In genomic region chr1:87205038-87205437, GRCm38 (mm10) we compare ENCODE assay signal across 29 mouse cellular contexts. TPM values are rescaled to one million over a fixed set of nuclear protein-coding genes. Genes with fewer than 3 reads are reported as not detected.
DNase-seq lines count a peak whose midpoint lies in the region; ATAC-seq and TF ChIP-seq lines count a peak whose summit lies in the region.
"Had no signal": no experiment of that assay in that cellular context is flagged by ENCODE, and none has a peak within 500 bp of the region (broad histone marks: within the 10 kb centered on the region; RNA-seq: fewer than 3 reads in every experiment).

No protein-coding gene starts in this region.

- TF ChIP-seq POLR2A in myocyte (IDR thresholded peaks at IDR 0.05; ENCODE audit: insufficient read length, low read depth) = peak; percentile 21

- TF ChIP-seq EP300 in lung, postnatal 0 days (IDR thresholded peaks at IDR 0.05) = 0 out of 2 replicates have a peak, but pooled peaks have one; percentile 28

- no peak overlapping the region for H3K4me3 ChIP-seq in lung, postnatal 0 days (ENCODE audit: low read depth, low read length)
- no peak overlapping the region for H3K4me3 ChIP-seq in limb, embryonic 10.5 days
- H3K4me3 ChIP-seq in myocyte = peak overlapping the region; percentile 32
- H3K4me3 ChIP-seq in intestine, postnatal 0 days (ENCODE audit: low read depth, low read length) = no peak overlapping the region
- H3K4me3 ChIP-seq: embryonic facial prominence, embryonic 13.5 days; erythroblast, embryonic 14.5 days; forebrain, embryonic 10.5 days; gastrocnemius, adult 2 months; heart, embryonic 10.5 days; hindbrain, embryonic 15.5 days had no signal

- H3K4me2 ChIP-seq in lung, postnatal 0 days (replicated peaks; ENCODE audit: low read depth, low read length) = no peak overlapping the region
- peak overlapping the region; percentile 83 for H3K4me2 ChIP-seq in myocyte (ENCODE audit: low read depth)
- H3K4me2 ChIP-seq in intestine, postnatal 0 days (replicated peaks; ENCODE audit: low read depth) = no peak overlapping the region
- H3K4me2 ChIP-seq: embryonic facial prominence, embryonic 13.5 days; hindbrain, embryonic 15.5 days had no signal

- H3K27me3 ChIP-seq in lung, postnatal 0 days (replicated peaks; ENCODE audit: insufficient read depth, low read length) = 0 out of 2 replicates have a peak, but pooled peaks cover 6% of the 10 kb centered on the region
- peaks cover 40% of the 10 kb centered on the region for H3K27me3 ChIP-seq in limb, embryonic 10.5 days (ENCODE audit: low read depth, poor library complexity, severe bottlenecking)
- H3K27me3 ChIP-seq in myocyte (ENCODE audit: control insufficient read depth, insufficient read depth, insufficient read length) = no peaks in the 10 kb centered on the region
- peaks cover 15% of the 10 kb centered on the region for H3K27me3 ChIP-seq in intestine, postnatal 0 days (replicated peaks; ENCODE audit: control insufficient read depth, insufficient read depth, low read length)
- H3K27me3 ChIP-seq: CH12.LX had no signal

- H3K9me3 ChIP-seq in lung, postnatal 0 days (ENCODE audit: low read length) = no peaks in the 10 kb centered on the region
- H3K9me3 ChIP-seq in limb, embryonic 10.5 days (replicated peaks) = no peaks in the 10 kb centered on the region
- H3K9me3 ChIP-seq in intestine, postnatal 0 days (ENCODE audit: control insufficient read depth) = no peaks in the 10 kb centered on the region
- H3K9me3 ChIP-seq: embryonic facial prominence, embryonic 13.5 days; forebrain, embryonic 10.5 days; heart, embryonic 10.5 days; hindbrain, embryonic 15.5 days had no signal

- no peak overlapping the region for H3K27ac ChIP-seq in lung, postnatal 0 days (ENCODE audit: low read length)
- H3K27ac ChIP-seq in limb, embryonic 10.5 days = peak overlapping the region; percentile 7; the same call in 1 of the 2 replicates
- H3K27ac ChIP-seq in intestine, postnatal 0 days (ENCODE audit: low read depth, low read length) = no peak overlapping the region
- H3K27ac ChIP-seq: embryonic facial prominence, embryonic 13.5 days; forebrain, embryonic 10.5 days; gastrocnemius, adult 2 months; hindbrain, embryonic 15.5 days had no signal

- DNase-seq in adrenal gland, postnatal 14 days = peak; percentile 55
- DNase-seq in adrenal gland, adult 18-20 months (ENCODE audit: low spot score in 2 of 2) = no peak
- no peak for DNase-seq in lung, postnatal 0 days (ENCODE audit: low spot score)
- DNase-seq in lung, adult 18-20 months = no peak
- DNase-seq in limb, embryonic 10.5 days (ENCODE audit: low spot score) = no peak
- DNase-seq in right cerebral cortex, postnatal 36 days (ENCODE audit: low spot score in 2 of 2) = no peak
- DNase-seq: adrenal gland, adult 8-10 months; cerebellum, adult 11-12 months; cerebellum, adult 9-10 months; cerebellum, postnatal 25 days; gastrocnemius, adult 2 months; gastrocnemius, postnatal 36 days; heart, adult 11 months; heart, postnatal 14 days had no signal

- no peaks in the 10 kb centered on the region for H3K36me3 ChIP-seq in lung, postnatal 0 days (ENCODE audit: insufficient read depth, low read length)
- H3K36me3 ChIP-seq in limb, embryonic 10.5 days = no peaks in the 10 kb centered on the region
- no peaks in the 10 kb centered on the region for H3K36me3 ChIP-seq in myocyte (ENCODE audit: control insufficient read depth, insufficient read depth)
- H3K36me3 ChIP-seq in intestine, postnatal 0 days (ENCODE audit: control insufficient read depth, insufficient read depth) = no peaks in the 10 kb centered on the region
- H3K36me3 ChIP-seq: embryonic facial prominence, embryonic 13.5 days; forebrain, embryonic 10.5 days; heart, embryonic 10.5 days; hindbrain, embryonic 15.5 days had no signal

- no peaks in the 10 kb centered on the region for H3K4me1 ChIP-seq in lung, postnatal 0 days (ENCODE audit: insufficient read depth, low read depth, low read length)
- H3K4me1 ChIP-seq in limb, embryonic 10.5 days = peaks cover 19% of the 10 kb centered on the region
- no peaks in the 10 kb centered on the region for H3K4me1 ChIP-seq in intestine, postnatal 0 days (replicated peaks; ENCODE audit: control insufficient read depth, insufficient read depth, low read length)
- H3K4me1 ChIP-seq: embryonic facial prominence, embryonic 13.5 days; hindbrain, embryonic 15.5 days had no signal

- H3ac ChIP-seq in myocyte (ENCODE audit: control insufficient read depth, insufficient read length) = no peak overlapping the region

- no peak overlapping the region for H3K9ac ChIP-seq in lung, postnatal 0 days (replicated peaks; ENCODE audit: low read depth)
- H3K9ac ChIP-seq in intestine, postnatal 0 days (ENCODE audit: low read depth, low read length) = no peak overlapping the region
- H3K9ac ChIP-seq: embryonic facial prominence, embryonic 13.5 days; hindbrain, embryonic 15.5 days had no signal

- ATAC-seq in lung, postnatal 0 days = peak; percentile 52
- no peak for ATAC-seq in intestine, postnatal 0 days
- ATAC-seq: activated CD4-positive, CD25-positive, alpha-beta regulatory T cell, adult 4 months; forebrain, embryonic 14.5 days; inflammation-experienced regulatory T-cells, adult 6 months; Patski had no signal

- 44% methylated on average over 6 of the region's 6 CpGs for WGBS in lung, postnatal 0 days
- 57% methylated on average over 6 of the region's 6 CpGs for WGBS in limb, embryonic 10.5 days
- 67% methylated on average over 6 of the region's 6 CpGs for WGBS in intestine, postnatal 0 days

- H3K79me2 ChIP-seq in myocyte (ENCODE audit: control insufficient read depth, insufficient read depth) = peaks cover 12% of the 10 kb centered on the region

- no peak for TF ChIP-seq CTCF in lung, postnatal 0 days (IDR thresholded peaks at IDR 0.05)
- TF ChIP-seq CTCF in intestine, postnatal 0 days (IDR thresholded peaks at IDR 0.05; ENCODE audit: low read depth) = no peak

TF ChIP-seq in myocyte, 11 proteins besides CTCF, POLR2A, EP300 and RAD21:
- TF ChIP-seq POLR2AphosphoS2 (IDR thresholded peaks at IDR 0.05; ENCODE audit: insufficient read length, low read depth) = no peak
- TF ChIP-seq TCF12 (IDR thresholded peaks at IDR 0.05; ENCODE audit: insufficient read depth, poor library complexity, severe bottlenecking) = no peak
- no peak for TF ChIP-seq REST (IDR thresholded peaks at IDR 0.05; ENCODE audit: insufficient read depth, insufficient read length)
- TF ChIP-seq MYOD1 (IDR thresholded peaks at IDR 0.05; ENCODE audit: control insufficient read depth in 1 of 3, insufficient read length in 2 of 3, low read depth in 2 of 3) = no peak
- no peak for TF ChIP-seq MYOG (IDR thresholded peaks at IDR 0.05; ENCODE audit: control insufficient read depth in 1 of 3, insufficient read depth in 1 of 3, insufficient read length in 2 of 3, low read depth in 2 of 3)

RNA-seq across cellular contexts. Expression of gene Chrng, which starts 0.6 kb away (rescaled TPM):
- not detected in 2 replicates for total RNA-seq in adrenal gland, postnatal 14 days (2021)
- not detected for total RNA-seq in adrenal gland, adult 18-20 months (2021)
- 0.04 TPM in 1 of 2 replicates, not detected in the other for polyA plus RNA-seq in lung, postnatal 0 days (2015; fragmentation: Nextera tagmentation; extraction: Ambion mirVana)
- 0.26 and 0.81 TPM in 2 replicates for polyA plus RNA-seq in limb, embryonic 10.5 days (2016; fragmentation: Nextera tagmentation; extraction: Ambion mirVana)
- polyA plus RNA-seq in myocyte (2012; fragmentation: generic; extraction: Trizol) = 376 TPM
- not detected in 2 replicates for polyA plus RNA-seq in intestine, postnatal 0 days (2015; fragmentation: Nextera tagmentation; extraction: Ambion mirVana)
- total RNA-seq: adrenal gland, adult 8-10 months; gastrocnemius, adult 2 months; heart, postnatal 14 days; hematopoietic stem cell, adult 5-6 weeks had no signal
- polyA plus RNA-seq: activated CD4-positive, CD25-positive, alpha-beta regulatory T cell, adult 4 months; cortical plate, adult 2 months; erythroblast, embryonic 14.5 days; forebrain, embryonic 14.5 days; Patski had no signal

RNA-seq across cellular contexts. Expression of gene Eif4e2, which starts 8.7 kb away (rescaled TPM):
- 94.4 and 104 TPM in 2 replicates for total RNA-seq in adrenal gland, postnatal 14 days (2021)
- total RNA-seq in adrenal gland, adult 18-20 months (2021) = 10 to 100 TPM; 76.6 to 85.7 TPM
- 110 and 118 TPM in 2 replicates for polyA plus RNA-seq in lung, postnatal 0 days (2015; fragmentation: Nextera tagmentation; extraction: Ambion mirVana)
- polyA plus RNA-seq in limb, embryonic 10.5 days (2016; fragmentation: Nextera tagmentation; extraction: Ambion mirVana) = 181 and 202 TPM in 2 replicates
- 221 TPM for polyA plus RNA-seq in myocyte (2012; fragmentation: generic; extraction: Trizol)
- polyA plus RNA-seq in intestine, postnatal 0 days (2015; fragmentation: Nextera tagmentation; extraction: Ambion mirVana) = 175 and 179 TPM in 2 replicates

RNA-seq across cellular contexts. Expression of gene Chrnd, which starts 14.6 kb away (rescaled TPM):
- not detected in 2 replicates for total RNA-seq in adrenal gland, postnatal 14 days (2021)
- total RNA-seq in adrenal gland, adult 18-20 months (2021) = not detected
- polyA plus RNA-seq in lung, postnatal 0 days (2015; fragmentation: Nextera tagmentation; extraction: Ambion mirVana) = not detected in 2 replicates
- 0.14 and 0.55 TPM in 2 replicates for polyA plus RNA-seq in limb, embryonic 10.5 days (2016; fragmentation: Nextera tagmentation; extraction: Ambion mirVana)
- polyA plus RNA-seq in myocyte (2012; fragmentation: generic; extraction: Trizol) = 208 TPM
- not detected in 2 replicates for polyA plus RNA-seq in intestine, postnatal 0 days (2015; fragmentation: Nextera tagmentation; extraction: Ambion mirVana)
- total RNA-seq: adrenal gland, adult 8-10 months; CH12.LX; heart, postnatal 14 days; hematopoietic stem cell, adult 5-6 weeks had no signal
- polyA plus RNA-seq: activated CD4-positive, CD25-positive, alpha-beta regulatory T cell, adult 4 months; cortical plate, adult 2 months; erythroblast, embryonic 14.5 days; forebrain, embryonic 10.5 days; forebrain, embryonic 14.5 days; heart, embryonic 14.5 days; hindbrain, embryonic 15.5 days; inflammation-experienced regulatory T-cells, adult 6 months; Patski had no signal

RNA-seq across cellular contexts. Expression of gene Prss56, which starts 21.9 kb away (rescaled TPM):
- not detected in 2 replicates for total RNA-seq in adrenal gland, postnatal 14 days (2021)
- not detected for total RNA-seq in adrenal gland, adult 18-20 months (2021)
- polyA plus RNA-seq in lung, postnatal 0 days (2015; fragmentation: Nextera tagmentation; extraction: Ambion mirVana) = not detected in 2 replicates
- polyA plus RNA-seq in limb, embryonic 10.5 days (2016; fragmentation: Nextera tagmentation; extraction: Ambion mirVana) = 0.06 TPM in 1 of 2 replicates, not detected in the other
- 0.16 TPM for polyA plus RNA-seq in myocyte (2012; fragmentation: generic; extraction: Trizol)
- not detected in 2 replicates for polyA plus RNA-seq in intestine, postnatal 0 days (2015; fragmentation: Nextera tagmentation; extraction: Ambion mirVana)
- total RNA-seq: adrenal gland, adult 8-10 months; CH12.LX; gastrocnemius, adult 2 months; gastrocnemius, postnatal 36 days; heart, postnatal 14 days; hematopoietic stem cell, adult 5-6 weeks had no signal
- polyA plus RNA-seq: activated CD4-positive, CD25-positive, alpha-beta regulatory T cell, adult 4 months; embryonic facial prominence, embryonic 13.5 days; erythroblast, embryonic 14.5 days; forebrain, embryonic 10.5 days; heart, embryonic 10.5 days; inflammation-experienced regulatory T-cells, adult 6 months had no signal

RNA-seq across cellular contexts. Expression of gene Ecel1, which starts 48.7 kb away (rescaled TPM):
- total RNA-seq in adrenal gland, postnatal 14 days (2021) = 0.70 and 2.6 TPM in 2 replicates
- total RNA-seq in adrenal gland, adult 18-20 months (2021) = 1 to 10 TPM; 1.1 to 2.9 TPM
- 0.17 and 0.39 TPM in 2 replicates for polyA plus RNA-seq in lung, postnatal 0 days (2015; fragmentation: Nextera tagmentation; extraction: Ambion mirVana)
- 0.11 TPM in 2 replicates for polyA plus RNA-seq in limb, embryonic 10.5 days (2016; fragmentation: Nextera tagmentation; extraction: Ambion mirVana)
- 0.06 TPM for polyA plus RNA-seq in myocyte (2012; fragmentation: generic; extraction: Trizol)
- polyA plus RNA-seq in intestine, postnatal 0 days (2015; fragmentation: Nextera tagmentation; extraction: Ambion mirVana) = 0.64 and 0.67 TPM in 2 replicates
- total RNA-seq: CH12.LX; gastrocnemius, adult 2 months; gastrocnemius, postnatal 36 days; heart, postnatal 14 days; hematopoietic stem cell, adult 5-6 weeks had no signal
- polyA plus RNA-seq: erythroblast, embryonic 14.5 days had no signal

Comparison
In these comparisons a context has a peak if more than half of its experiments do, and no peak if none do; other contexts are left out.
1. RNA of gene Chrng, which starts 0.6 kb away (polyA plus RNA-seq): 376 TPM in myocyte (single experiment); 0.26 to 0.81 TPM in limb, embryonic 10.5 days, 0.04 TPM in lung, postnatal 0 days and not detected in intestine, postnatal 0 days; every median in the first group is over 100 times any median in the second.
2. RNA of gene Chrnd, which starts 14.6 kb away (polyA plus RNA-seq): 208 TPM in myocyte (single experiment); 0.14 to 0.55 TPM in limb, embryonic 10.5 days, not detected in lung, postnatal 0 days and not detected in intestine, postnatal 0 days; every median in the first group is over 100 times any median in the second.